Mouse (Mus musculus): ENCODE data around the gene Tuba8. TPM values are rescaled to one million over a fixed set of nuclear protein-coding genes. Genes with fewer than 3 reads are reported as not detected.
A peak's percentile ranks its signal among the peaks of the same experiment; 100 is the strongest.

Tuba8 gene
- polyA plus RNA-seq, 1 experiment, result 1.8 TPM

DNA sequence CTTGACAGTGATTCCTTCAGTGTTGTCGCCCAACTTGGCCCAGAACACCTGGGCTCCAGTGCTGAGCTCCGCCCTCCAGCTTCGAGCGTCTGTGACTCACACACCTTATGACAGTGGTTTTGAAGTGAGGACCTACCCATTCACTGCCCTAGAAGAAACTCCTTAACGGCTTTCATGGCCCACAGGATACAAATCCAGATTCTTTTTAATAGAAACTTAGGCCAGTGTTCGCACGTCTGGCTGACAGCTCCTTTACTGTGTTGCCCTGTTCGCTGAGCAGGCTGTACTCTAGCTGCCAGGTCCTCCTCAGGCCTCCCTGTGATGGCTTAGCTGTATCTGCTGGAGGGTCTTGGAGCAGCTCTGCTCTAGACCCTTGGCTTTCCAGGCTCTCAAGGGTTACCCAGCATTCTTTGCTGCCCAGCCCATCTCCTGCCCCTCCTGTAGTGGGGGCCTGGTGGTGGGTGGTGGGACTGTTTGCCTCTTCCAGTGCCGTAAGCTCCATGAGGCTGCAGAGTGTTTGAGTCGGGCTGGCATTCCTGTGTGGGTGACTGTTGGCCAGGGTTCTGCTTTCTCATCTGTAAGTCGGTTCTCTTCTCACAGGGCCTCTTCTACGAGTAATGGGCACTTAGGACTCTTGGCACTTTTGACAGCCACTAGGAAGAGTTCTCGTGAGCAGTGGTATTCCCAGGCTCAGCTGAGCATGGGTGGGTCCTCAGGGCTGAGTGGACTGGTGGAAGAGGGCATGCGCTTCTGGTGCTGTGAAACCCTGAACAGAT is 15.4 kb upstream of the Tuba8 start:
- 0 out of 2 replicates have a peak, but pooled peaks cover 3% of the 10 kb centered on the region for H3K4me1 ChIP-seq (ENCODE audit: control insufficient read depth, insufficient read depth, low read length)
- H3K27ac ChIP-seq (ENCODE audit: insufficient read depth, low read length), result peak overlapping the region; percentile 53
- H3K4me3 ChIP-seq (ENCODE audit: insufficient read depth, low read length), result no peak overlapping the region
- TF ChIP-seq CTCF (IDR thresholded peaks at IDR 0.05; ENCODE audit: borderline replicate concordance, insufficient read depth, low read length), result no peak

DNA sequence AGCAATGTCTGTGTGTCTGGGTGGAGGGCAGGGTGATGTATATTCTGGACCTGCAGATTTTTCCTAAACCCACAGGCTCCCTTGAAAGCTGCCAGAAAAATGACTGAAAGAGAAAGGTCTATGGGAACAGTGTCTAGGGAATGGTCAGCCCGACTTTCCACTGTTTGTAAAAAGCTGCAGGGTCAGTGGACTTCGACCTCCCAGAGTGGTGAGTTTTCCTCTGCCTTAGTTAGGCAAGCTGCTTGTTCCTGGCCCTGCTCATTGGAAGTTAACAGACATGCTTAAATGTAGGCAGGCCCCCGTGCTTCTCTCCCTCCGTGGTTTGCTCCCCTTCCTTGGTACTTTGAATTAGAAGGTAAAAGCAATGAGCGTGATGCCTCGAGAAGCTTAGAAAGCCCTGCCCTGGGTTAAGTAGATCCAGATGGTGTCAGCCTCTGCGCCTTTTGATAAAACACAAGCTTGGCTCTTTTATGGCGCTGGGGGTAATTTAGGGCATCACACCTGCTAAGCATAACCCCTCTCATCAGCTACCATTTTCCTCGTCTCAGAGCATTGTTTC is 12.6 kb upstream of the Tuba8 start:
- 0 out of 2 replicates have a peak, but pooled peaks cover 3% of the 10 kb centered on the region for H3K4me1 ChIP-seq (ENCODE audit: control insufficient read depth, insufficient read depth, low read length)
- H3K27ac ChIP-seq (ENCODE audit: insufficient read depth, low read length), result no peak overlapping the region
- TF ChIP-seq POLR2A (IDR thresholded peaks at IDR 0.05; ENCODE audit: low read depth, low read length) (no peak), CTCF (IDR thresholded peaks at IDR 0.05; ENCODE audit: borderline replicate concordance, insufficient read depth, low read length) (no peak)
- H3K4me3 ChIP-seq (ENCODE audit: insufficient read depth, low read length), result no peak overlapping the region

DNA sequence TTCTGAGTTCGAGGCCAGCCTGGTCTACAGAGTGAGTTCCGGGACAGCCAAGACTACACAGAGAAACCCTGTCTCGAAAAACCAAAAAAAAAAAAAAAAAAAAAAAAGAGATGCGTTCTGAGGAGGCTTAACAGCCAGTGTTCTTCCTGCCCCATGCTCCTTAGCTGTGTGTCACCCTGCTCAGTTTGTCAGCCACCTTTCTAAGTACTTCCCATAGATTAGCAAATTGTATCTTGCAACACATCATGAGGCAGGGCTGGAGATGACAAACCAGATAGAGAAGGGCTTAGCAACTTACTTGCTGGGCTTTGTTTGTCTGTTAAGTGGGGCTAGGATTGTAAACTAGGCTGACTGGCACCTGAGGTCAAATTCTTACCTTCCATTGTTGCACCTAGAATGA is 10.0 kb upstream of the Tuba8 start:
- no peak overlapping the region for H3K27ac ChIP-seq (ENCODE audit: insufficient read depth, low read length)
- no peak overlapping the region for H3K4me3 ChIP-seq (ENCODE audit: insufficient read depth, low read length)
- H3K4me1 ChIP-seq (ENCODE audit: control insufficient read depth, insufficient read depth, low read length), result peaks cover 3% of the 10 kb centered on the region; the same call in 1 of the 2 replicates
- no peak for TF ChIP-seq POLR2A (IDR thresholded peaks at IDR 0.05; ENCODE audit: low read depth, low read length)
- TF ChIP-seq CTCF (IDR thresholded peaks at IDR 0.05; ENCODE audit: borderline replicate concordance, insufficient read depth, low read length), result no peak

DNA sequence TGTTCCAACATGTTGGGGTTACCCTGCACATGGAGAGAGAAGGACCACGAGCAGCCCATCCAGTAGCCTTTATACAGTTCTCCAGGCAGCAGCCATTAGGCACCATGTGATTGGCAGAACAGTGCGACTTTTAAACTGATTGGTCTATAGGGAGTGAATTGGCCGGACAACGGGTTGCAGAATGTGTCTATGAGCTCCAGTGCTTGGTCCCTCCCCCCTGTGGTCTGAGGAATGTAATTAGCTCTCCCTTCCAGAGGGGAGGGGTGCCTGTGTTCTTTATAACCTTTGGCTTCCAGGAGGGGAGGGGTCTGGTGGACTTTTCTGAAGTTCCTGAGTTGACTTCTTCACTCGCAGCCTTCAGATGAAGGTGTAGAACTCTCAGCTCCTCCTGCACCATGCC is 8.5 kb upstream of the Tuba8 start:
- TF ChIP-seq CTCF (IDR thresholded peaks at IDR 0.05; ENCODE audit: borderline replicate concordance, insufficient read depth, low read length), result no peak
- no peak for TF ChIP-seq POLR2A (IDR thresholded peaks at IDR 0.05; ENCODE audit: low read depth, low read length)
- Histone ChIP-seq H3K27ac (ENCODE audit: insufficient read depth, low read length) (no peak overlapping the region), H3K4me3 (ENCODE audit: insufficient read depth, low read length) (no peak overlapping the region), H3K4me1 (ENCODE audit: control insufficient read depth, insufficient read depth, low read length) (peaks cover 3% of the 10 kb centered on the region; the same call in 1 of the 2 replicates)

DNA sequence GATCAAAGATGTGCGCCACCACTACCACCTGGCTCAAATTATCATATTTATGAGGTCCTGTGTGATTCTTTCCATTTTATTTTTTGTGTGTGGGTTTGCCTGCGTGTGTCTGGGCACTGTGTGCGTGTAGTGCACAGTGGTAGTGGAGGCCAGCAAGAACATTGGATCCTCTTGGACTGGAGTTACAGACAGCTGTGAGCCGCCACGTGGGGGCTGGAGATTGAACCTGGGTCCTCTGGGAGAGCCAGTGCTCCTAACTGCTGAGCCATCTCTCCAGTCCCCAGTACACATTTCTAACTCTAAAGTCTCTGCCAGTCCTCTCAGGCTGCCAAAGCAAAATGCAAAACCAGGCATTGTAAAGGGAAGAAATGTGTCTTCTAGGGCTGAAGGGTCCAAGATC is 4.0 kb upstream of the Tuba8 start:
- Histone ChIP-seq H3K4me1 (ENCODE audit: control insufficient read depth, insufficient read depth, low read length) (peaks cover 8% of the 10 kb centered on the region; the same call in 1 of the 2 replicates), H3K27ac (ENCODE audit: insufficient read depth, low read length) (no peak overlapping the region), H3K4me3 (ENCODE audit: insufficient read depth, low read length) (no peak overlapping the region)
- TF ChIP-seq POLR2A (IDR thresholded peaks at IDR 0.05; ENCODE audit: low read depth, low read length) (no peak), CTCF (IDR thresholded peaks at IDR 0.05; ENCODE audit: borderline replicate concordance, insufficient read depth, low read length) (no peak)

DNA sequence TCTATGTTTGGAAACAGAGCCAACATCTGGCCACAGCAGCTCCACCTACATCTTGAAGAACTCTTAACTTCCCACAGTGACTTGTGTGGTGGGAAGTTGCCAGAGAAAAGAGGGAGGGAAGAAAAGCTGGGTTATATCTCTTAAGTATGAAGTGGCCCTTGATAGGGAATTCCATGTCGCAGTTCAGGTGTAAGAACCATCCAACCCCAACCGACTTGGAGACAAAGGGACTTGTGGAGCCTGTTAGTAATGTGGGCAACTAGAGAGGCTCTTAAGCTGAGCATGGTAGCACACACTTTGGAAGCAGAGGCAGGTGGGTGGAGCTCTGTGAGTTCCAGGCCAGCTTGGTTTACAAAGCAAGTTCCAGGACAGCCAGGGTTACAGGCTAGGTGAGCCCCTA is 912 bp upstream of the Tuba8 start:
- peaks cover 10% of the 10 kb centered on the region for H3K4me1 ChIP-seq (ENCODE audit: control insufficient read depth, insufficient read depth, low read length)
- no peak for TF ChIP-seq CTCF (IDR thresholded peaks at IDR 0.05; ENCODE audit: borderline replicate concordance, insufficient read depth, low read length)
- TF ChIP-seq POLR2A (IDR thresholded peaks at IDR 0.05; ENCODE audit: low read depth, low read length), result no peak
- H3K4me3 ChIP-seq (ENCODE audit: insufficient read depth, low read length), result no peak overlapping the region
- H3K27ac ChIP-seq (ENCODE audit: insufficient read depth, low read length), result no peak overlapping the region

DNA sequence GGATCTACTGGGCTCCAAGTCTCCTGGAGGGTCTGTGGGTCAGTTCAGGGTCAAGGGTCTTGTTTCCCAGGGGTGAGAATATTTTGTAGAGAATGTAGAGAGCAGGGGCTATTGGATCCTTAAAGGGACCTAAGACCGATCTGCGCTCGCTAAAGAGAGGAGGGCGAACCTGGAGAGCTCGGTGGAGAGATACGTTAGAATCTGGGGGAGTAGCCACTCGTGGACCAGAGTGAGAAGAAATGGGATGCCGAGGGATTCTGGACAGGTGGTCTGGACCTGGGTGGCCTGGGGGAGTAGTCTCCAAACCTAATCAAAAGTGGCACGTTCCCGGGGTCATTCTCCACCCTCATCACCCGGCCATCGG is 412 bp downstream of the Tuba8 start:
- Histone ChIP-seq H3K27ac (ENCODE audit: insufficient read depth, low read length) (no peak overlapping the region), H3K4me3 (ENCODE audit: insufficient read depth, low read length) (peak overlapping the region; percentile 40), H3K4me1 (ENCODE audit: control insufficient read depth, insufficient read depth, low read length) (peaks cover 8% of the 10 kb centered on the region; the same call in 1 of the 2 replicates)
- TF ChIP-seq CTCF (IDR thresholded peaks at IDR 0.05; ENCODE audit: borderline replicate concordance, insufficient read depth, low read length), result no peak
- TF ChIP-seq POLR2A (IDR thresholded peaks at IDR 0.05; ENCODE audit: low read depth, low read length), result no peak

DNA sequence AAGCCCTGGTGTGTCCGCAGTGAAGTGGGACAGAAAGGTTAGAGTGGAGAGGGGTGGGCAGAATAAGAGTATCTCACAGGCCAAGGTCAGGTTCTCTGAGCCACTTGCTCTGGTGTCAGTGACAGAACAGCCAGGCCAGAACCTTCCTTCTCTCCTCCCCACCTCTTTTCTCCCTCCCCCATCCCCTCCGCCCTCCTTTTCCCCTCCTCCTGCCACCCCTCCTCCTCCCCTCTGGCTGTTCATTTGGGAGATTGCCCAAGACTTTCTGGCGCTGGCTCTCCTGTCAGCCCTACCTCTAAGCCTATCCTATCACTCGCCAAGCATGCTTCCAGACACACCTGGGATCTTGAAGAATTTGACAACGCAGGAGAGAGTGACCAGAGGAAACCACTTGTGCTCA is 1.2 kb downstream of the Tuba8 start:
- H3K27ac ChIP-seq (ENCODE audit: insufficient read depth, low read length), result no peak overlapping the region
- H3K4me1 ChIP-seq (ENCODE audit: control insufficient read depth, insufficient read depth, low read length), result peaks cover 8% of the 10 kb centered on the region; the same call in 1 of the 2 replicates
- peak overlapping the region; percentile 40 for H3K4me3 ChIP-seq (ENCODE audit: insufficient read depth, low read length)
- TF ChIP-seq CTCF (IDR thresholded peaks at IDR 0.05; ENCODE audit: borderline replicate concordance, insufficient read depth, low read length) (no peak), POLR2A (IDR thresholded peaks at IDR 0.05; ENCODE audit: low read depth, low read length) (no peak)

DNA sequence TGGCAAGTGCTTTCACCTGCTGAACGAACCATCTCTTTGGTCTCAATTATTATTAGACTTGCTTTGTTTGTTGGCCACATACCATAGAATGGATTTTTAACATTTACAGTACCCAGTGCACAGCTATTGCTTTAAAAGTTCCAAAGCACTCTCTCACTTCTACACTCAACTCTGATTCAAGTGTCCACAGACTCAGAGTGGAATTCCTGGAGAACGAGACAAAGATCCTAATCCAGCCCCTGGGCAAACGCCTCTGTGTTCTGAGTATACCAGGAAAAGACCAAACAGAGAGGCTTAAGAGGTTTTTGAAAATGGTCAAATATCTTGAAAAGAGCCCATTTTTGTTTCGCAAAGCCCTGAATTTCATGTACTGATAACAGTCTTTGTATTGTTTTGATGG is 2.5 kb downstream of the Tuba8 start:
- no peak overlapping the region for H3K27ac ChIP-seq (ENCODE audit: insufficient read depth, low read length)
- TF ChIP-seq CTCF (IDR thresholded peaks at IDR 0.05; ENCODE audit: borderline replicate concordance, insufficient read depth, low read length), result no peak
- TF ChIP-seq POLR2A (IDR thresholded peaks at IDR 0.05; ENCODE audit: low read depth, low read length), result no peak
- H3K4me1 ChIP-seq (ENCODE audit: control insufficient read depth, insufficient read depth, low read length), result peaks cover 8% of the 10 kb centered on the region; the same call in 1 of the 2 replicates
- H3K4me3 ChIP-seq (ENCODE audit: insufficient read depth, low read length), result no peak overlapping the region

DNA sequence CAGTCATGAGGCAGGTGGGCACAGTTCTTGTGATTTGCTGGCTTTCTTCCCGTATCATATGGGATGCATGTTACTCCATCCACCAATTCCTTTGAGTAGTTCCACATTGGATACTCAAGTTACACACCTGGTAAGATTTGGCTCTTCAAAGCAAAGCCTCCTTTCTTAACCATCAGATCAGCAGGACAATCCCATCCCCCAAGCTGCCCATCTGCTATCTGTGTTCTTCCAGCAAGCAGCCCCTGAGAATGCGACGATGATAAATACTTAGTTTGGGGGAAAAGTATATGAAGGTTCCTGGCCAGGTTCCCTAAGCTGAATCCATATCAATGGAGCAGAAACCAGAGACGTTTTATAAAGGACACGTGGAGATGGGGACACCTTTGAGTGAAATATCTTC is 3.7 kb downstream of the Tuba8 start:
- Histone ChIP-seq H3K4me1 (ENCODE audit: control insufficient read depth, insufficient read depth, low read length) (peaks cover 8% of the 10 kb centered on the region; the same call in 1 of the 2 replicates), H3K27ac (ENCODE audit: insufficient read depth, low read length) (no peak overlapping the region), H3K4me3 (ENCODE audit: insufficient read depth, low read length) (no peak overlapping the region)
- TF ChIP-seq CTCF (IDR thresholded peaks at IDR 0.05; ENCODE audit: borderline replicate concordance, insufficient read depth, low read length) (no peak), POLR2A (IDR thresholded peaks at IDR 0.05; ENCODE audit: low read depth, low read length) (no peak)
